Mouse (Mus musculus): ENCODE measurements around the gene Odaph. TPM values are rescaled to one million over a fixed set of nuclear protein-coding genes. Genes with fewer than 3 reads are reported as not detected.
"Not testable (repeated sequence)": the region's sequence is repeated elsewhere in the genome, so short reads cannot be mapped to it uniquely, and the experiment has no call there.

The Odaph gene
- total RNA-seq (2021) = not detected

DNA sequence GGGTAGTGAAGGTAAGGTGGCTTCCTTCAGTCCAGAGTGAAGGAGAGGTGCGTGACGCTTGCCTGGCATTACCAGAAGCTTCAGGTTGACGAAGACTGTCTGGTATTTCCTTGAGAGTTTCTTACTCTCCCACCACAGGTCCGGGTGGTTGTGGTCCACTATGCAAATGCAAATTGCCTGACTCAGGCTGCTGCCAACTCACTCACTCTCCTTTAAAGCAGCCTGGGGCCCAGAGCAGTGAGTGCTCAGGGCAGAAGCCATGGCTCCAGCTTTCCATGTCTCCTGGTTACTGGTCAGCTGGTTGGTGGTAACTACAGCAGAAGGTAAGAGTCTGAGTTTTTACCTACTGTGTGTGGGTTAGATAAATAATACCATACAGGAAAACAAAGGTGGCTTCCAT, at the start of gene Odaph:
Gene Odaph (plus strand): TSS at position 240 of the 400 bp plus-strand sequence.
- DNase-seq = no peak
- intact Hi-C loops (cut with DNase I) = no loop called here

DNA sequence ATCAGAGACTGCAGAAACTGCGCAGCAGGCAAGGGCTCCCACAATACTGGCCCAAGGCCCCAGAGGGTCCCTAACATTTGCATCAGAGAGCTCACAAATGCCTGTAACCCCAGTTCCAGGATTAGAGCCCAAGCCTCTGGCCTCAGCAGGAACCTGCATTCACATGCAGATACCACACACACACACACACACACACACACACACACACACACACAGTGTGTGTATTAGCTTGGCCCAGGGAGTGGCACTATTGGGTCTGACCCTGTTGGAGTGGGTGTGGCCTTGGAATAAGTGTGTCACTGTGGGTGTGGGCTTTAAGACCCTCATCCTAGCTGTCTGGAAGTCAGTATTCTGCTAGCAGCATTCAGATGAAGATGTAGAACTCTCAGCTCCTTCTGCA, 41.7 kb upstream of the Odaph start:
- intact Hi-C loops (cut with DNase I); DNase-seq: not testable (repeated sequence)

DNA sequence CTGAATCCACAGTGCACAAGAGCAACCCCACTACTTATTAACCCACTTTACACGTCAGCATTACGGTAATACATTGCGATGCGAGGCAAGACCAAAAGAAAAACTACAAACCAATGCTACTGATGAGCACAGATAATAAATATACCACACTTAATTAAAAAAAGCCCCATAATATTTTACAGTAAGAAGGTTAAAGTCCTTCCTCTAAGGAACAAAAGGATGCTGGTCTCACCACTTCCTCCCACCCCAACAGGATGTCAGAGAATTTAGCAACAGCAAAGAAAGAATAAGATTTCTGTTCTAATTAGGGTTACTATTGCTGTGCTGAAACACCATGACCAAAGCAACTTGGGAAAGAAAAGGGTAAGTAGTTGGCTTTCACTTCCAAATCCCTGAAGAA, 40.3 kb upstream of the Odaph start:
- intact Hi-C loops (cut with DNase I) = no loop called here
- DNase-seq = no peak

DNA sequence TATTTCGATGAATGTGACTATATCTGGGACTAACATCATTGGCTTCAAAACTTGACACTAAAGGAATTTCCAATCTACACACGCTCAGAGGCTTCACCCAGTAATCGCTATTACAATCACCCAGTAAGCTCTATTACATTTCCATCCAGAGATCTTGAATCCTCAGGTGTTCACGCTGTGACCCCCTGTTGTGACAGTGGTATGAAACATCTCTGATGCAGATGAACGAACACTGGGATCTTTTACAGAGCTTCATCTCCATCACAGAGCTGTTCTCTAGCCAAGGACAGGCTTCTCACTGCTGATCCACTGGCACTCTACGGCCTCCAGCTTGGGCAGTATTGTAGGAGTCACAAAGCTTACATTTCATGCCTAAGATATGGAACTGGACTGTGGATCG, 37.8 kb upstream of the Odaph start:
- intact Hi-C loops (cut with DNase I) = no loop called here
- DNase-seq = no peak

DNA sequence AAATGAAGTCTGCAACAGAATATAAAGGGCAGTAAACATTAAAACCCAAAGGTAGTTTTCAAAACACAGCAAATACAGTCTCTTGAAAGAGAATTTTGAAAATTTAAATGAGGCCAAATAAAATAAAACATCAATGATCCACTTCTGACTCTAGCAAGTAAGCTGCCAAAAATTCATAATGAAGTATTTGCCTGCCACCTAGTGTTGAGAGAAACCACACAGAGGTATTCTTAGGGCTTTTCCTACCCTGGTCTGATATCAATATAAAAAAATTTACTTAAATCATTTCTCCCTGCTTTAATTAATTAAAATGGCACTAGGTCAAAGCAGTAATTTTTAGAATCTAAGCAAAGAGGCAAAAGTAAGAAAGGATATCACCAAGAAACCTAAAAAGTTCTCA, 35.9 kb upstream of the Odaph start:
- no peak for DNase-seq
- intact Hi-C loops (cut with DNase I) = loop anchor here (2.0 kb wide), 2 partner anchors 435 to 487 kb away; partner anchors contain the start of gene Parm1

DNA sequence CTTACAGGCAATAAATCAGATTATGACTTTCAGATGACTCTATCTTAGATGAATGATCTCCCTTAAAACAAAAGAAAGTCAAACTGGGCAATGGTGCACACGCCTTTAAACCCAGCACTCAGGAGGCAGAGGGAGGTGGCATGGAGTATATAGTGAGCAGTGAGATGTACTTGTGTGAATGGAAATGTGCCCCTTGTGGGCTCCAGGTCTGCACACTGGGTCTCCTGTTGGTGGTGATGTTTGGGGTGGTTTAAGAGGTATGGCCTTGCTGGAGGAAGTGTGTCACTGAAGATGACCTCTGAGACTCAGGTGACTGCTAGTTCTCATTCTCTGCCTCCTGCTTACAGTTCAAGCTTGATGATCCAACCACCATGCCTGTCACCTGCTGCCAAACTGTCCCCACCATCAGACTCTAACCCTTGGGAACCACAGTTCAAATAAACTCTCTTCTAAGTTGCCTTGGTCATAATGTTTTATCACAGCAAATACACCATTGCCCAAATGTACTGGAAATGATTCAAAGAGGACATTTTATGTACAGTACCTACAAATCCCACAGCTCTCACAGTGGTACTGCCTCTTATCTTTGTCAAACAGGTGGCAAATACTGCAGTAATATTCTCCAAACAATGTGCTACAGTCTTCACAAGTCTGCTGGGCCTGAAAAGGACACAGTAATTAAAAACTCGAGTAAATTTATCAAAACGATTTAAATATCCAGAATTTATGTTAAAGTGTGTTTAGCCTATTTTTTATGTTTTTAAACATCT, 30.1 kb upstream of the Odaph start:
- DNase-seq = no peak
- intact Hi-C loops (cut with DNase I) = no loop called here

DNA sequence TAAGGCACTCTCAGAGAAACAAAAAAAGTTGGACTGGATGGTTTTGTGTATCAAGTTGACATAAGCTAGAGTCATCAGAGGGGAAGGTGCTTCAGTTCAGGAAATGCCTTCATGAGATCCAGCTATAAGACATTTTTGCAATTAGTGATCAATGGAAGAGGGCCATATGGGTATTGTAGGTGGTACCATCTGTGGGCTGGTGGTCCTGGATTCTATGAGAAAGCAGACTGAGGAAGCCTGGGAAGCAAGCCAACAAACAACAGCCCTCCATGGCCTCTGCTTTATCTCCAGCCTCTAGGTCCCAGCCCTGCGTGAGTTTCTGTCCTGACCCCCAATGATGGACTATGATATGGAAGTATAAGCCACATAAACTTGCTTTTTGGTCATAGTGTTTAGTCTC, 28.2 kb upstream of the Odaph start:
- intact Hi-C loops (cut with DNase I) = no loop called here
- no peak for DNase-seq

DNA sequence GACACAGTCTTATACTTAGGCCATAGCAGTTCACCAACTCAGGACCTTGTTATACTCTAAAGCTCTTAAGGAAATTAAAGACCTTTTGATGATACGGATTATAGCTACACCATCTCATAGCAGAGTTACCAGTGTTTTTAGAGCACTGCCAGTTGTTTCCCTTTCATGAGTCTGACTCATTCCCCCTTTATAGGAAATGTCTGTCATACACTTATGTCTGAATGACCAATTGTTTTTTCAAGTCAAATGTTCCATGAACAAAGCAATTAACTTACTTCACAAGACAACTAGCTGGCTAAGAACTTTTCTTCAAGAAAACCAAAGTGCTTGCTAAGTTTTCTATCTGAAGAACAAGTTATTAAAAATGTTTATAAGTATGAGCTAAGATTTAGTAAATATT, 27.3 kb upstream of the Odaph start:
- no peak for DNase-seq
- intact Hi-C loops (cut with DNase I) = loop anchor here (5.0 to 10.0 kb wide), 4 partner anchors 82 to 1305 kb away; partner anchors contain the start of genes Ccng2, Cdkl2, G3bp2 and Uso1

DNA sequence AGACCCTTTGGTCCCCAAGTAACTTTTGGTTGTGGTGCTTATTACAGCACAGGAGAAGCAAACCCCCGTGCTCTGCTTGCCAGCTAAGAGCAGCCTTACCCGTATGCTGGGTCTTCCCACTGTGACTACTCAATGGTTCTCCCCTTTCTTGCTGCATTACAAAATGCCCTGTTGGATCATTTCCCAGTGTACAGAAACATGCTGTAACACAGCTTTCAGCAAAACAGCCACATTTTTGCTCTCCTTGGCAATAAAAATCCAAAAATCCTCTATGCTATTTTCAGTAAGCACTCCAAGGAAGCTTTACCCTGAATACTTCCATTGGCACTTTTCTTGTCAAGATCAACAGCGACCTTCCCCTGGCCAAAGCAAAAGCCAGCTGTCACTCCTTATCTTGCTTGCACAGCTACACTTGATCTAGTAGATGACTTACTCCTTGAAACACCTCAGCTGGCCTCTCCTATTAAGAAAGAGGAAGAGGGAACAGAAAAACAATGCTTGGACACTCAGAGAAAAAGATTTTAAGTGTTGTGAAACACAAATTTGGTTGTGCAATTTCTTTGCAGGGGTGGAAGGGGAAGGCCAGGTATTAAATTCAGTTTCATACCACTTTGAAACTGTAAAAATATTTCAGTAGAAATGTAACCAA, 26.5 kb upstream of the Odaph start:
- DNase-seq = peak in 1 of 2 experiments; percentile 22
- intact Hi-C loops (cut with DNase I) = loop anchor here (5.0 to 10.0 kb wide), 4 partner anchors 82 to 1304 kb away; partner anchors contain the start of genes Ccng2, Cdkl2, G3bp2 and Uso1

DNA sequence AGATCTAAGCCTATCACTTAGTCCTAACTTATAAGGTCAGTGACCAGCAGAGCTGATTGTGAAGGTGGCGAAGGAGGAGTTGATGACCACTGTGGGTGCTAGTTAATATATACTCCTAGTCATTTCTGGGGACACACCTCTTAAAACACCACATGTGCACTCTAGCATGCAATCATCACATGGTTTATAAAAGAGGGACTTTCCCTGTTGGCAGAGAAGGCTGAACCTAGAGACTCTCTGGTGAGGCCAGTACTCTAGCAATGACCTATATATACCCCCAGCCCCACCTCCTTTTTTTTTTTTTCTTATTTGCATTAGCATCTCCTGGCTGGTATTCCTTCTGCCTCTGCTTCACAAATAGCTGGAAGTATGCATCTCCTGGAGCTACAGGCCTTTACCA, 25.9 kb upstream of the Odaph start:
- DNase-seq = no peak
- intact Hi-C loops (cut with DNase I) = loop anchor here (5.0 to 10.0 kb wide), 4 partner anchors 81 to 1303 kb away; partner anchors contain the start of genes Ccng2, Cdkl2, G3bp2 and Uso1

DNA sequence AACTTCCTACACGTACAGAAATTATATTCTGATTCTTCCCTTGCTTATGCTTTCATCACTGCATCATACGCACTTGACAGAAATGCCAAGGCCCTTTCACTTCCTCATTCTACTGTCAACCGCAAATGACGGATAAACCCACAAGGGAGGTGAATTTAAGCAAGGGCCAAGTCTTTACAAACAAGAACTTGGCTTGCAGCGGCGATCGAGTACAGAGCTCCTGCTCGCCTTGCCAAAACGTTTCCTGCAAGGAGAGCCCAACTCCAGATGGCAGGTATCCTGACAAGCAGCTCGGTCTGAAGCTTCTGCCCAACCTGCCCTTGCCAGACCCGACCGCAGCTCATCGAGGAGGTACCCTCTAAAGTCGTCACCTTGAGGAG, 25.0 kb upstream of the Odaph start:
- no peak for DNase-seq
- intact Hi-C loops (cut with DNase I) = loop anchor here (2.0 to 10.0 kb wide), 5 partner anchors 80 to 1303 kb away; partner anchors contain the start of genes Ccng2, Cdkl2, G3bp2 and Uso1

DNA sequence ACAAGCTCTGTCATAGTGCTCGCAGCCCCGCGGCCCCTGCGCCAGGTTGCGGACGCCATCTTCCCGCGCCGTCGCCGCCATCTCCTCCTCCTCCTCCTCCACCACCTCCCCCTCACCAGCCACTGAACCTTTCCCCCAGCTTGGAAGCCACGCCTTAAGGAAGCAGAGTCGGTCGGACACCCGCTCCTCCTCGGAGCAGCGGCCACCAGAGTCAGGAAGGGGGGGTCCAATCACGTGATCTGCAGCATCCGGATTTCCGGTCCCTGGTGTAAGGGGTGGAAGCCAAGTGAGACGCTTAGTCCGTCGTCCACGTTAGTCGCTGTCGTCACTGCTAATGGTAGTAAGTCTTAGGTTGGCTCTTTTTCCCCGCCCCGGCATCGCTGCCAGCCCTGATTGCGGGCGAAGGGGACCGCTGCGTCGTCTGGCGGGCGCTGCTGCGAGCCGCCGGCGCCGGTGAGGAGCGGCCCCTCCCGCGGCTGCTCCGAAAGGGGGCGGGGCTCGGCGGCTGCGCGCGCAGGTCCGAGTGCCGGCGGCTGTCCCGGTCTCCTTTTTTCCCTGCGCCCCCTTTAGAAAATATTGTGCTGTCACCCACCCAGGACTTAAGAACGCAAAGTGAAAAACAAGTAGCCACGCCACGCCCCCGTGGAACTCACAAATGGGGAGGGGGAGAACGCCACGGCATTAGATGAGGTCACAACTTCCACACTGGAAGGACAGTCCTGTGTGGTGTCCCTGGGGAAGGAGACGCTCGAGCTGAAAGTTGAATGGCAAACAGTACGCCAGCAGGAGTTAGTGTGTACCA, 24.4 kb upstream of the Odaph start, which contains the start of gene Rchy1:
Gene Rchy1 (minus strand): TSS at position 430 of the 802 bp plus-strand sequence.
- DNase-seq = peak; percentile 94 to 95
- intact Hi-C loops (cut with DNase I) = loop anchor here (2.0 to 10.0 kb wide), 5 partner anchors 79 to 1302 kb away; partner anchors contain the start of genes Ccng2, Cdkl2, G3bp2 and Uso1

DNA sequence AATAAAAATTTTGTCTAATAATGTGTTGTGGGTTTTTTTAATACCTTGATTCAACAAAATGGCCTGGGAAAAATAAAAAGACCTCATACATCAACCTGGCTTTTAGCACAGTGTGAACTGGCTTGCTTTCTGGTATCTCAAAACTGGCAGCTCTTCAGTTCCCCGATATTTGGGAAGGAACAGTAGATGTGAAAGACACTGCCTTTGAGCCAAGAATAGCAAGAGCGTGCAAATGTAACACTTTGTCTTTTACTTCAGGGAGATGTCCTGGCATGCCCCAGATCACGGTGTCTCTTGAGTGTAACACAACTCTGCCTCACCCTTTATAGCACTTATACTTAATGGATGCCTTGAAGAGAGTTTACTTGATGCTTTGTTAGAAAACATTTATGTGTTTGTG, 15.2 kb upstream of the Odaph start:
- DNase-seq = no peak

DNA sequence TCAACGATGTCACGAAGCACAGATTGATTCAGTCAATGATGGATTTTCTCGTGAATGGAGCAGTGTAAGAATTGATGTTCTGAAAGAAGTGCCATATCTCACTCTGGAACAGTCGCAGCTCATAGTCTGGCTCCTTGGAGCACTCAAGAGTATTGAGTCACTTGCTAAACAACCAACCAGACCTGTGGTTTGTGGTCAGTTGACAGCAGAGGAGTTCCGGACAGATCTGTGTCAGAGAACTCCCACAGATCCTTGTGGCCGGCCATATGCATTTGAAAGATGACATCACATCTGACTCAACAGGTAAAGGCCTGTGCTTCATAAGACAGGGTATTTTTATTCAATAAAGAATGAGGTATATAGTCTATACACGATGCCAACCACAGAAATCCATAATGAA, 13.3 kb upstream of the Odaph start:
- intact Hi-C loops (cut with DNase I) = no loop called here

More for the DNA sequence above, 15.2 kb upstream of the Odaph start:
- intact Hi-C loops (cut with DNase I) = no loop called here

DNA sequence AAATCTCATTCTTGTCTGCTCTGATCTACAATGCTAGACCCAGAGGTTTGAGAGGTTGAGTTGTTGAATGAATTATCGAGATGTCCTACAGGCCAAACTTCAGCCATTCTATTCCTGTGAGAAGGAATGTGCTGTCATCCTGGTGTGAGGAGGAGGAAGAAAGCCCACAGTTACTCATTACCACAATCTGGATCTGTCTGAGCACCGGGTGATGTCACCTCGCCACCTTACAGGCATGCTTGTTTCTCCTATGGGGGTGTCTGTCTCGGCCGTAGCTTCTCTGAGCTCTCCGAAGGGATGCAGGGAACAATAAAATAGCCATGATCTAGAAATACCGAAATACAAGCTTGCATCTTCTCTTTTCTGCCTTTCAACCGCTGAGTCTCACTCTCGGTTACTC, 11.5 kb upstream of the Odaph start:
- DNase-seq = no peak
- intact Hi-C loops (cut with DNase I) = no loop called here

More for the DNA sequence above, 13.3 kb upstream of the Odaph start:
- no peak for DNase-seq

DNA sequence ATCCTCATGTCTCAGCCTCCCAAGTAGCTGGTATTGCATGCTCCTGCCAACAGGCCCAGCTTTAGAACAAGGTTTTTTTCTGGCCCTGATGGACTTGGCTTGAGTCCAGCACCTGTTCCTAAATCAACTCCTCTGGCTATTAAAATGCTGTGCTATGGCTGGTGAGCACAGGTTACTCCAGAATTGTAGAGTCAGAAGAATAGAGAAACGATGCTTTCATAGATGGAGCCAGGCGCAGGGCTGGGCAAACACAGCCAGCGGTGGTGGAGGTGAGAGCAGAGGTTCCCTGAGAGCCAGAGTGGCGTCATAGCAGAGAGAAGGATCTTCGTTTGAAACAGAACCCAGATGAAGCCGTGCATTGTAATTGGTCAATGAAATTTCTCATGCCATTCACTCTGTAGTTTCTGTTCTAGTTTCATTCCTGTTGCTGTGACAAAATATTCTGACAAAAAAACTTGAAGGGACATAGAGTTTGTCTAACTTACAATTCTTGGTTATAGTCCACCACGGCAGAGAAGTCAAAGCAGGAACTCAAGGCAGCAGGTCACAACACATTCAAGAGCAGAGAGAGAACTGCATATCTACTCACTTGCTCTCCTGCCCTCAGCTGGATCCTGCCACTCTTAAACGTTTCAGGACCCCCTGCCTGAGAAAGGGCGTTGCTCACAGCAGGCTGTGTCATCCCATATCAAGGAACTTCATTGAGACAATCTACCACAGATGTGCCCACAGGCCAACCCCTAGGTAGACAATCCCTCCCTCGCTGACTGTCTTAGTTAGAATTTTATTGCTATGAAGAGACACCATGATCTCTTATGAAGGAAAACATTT, 10.5 kb upstream of the Odaph start:
- intact Hi-C loops (cut with DNase I) = no loop called here
- no peak for DNase-seq

DNA sequence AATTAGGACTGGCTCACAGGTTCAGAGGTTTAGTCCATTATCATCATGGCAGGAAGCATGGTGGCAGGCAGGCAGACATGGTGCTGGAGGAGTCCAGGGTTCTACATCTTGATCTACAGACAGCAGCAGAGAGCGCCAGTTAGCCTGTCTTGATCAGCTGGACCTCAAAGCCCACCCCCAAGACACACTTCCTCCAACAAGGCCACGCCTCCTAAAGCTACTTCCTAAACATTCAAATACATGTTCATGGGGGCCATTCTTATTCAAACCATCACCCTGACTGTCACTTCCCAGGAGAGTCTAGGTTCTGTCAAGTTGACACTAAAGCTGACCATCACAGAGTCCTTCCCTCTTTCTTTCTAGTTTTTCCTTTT, 9.9 kb upstream of the Odaph start:
- no peak for DNase-seq
- intact Hi-C loops (cut with DNase I) = no loop called here

DNA sequence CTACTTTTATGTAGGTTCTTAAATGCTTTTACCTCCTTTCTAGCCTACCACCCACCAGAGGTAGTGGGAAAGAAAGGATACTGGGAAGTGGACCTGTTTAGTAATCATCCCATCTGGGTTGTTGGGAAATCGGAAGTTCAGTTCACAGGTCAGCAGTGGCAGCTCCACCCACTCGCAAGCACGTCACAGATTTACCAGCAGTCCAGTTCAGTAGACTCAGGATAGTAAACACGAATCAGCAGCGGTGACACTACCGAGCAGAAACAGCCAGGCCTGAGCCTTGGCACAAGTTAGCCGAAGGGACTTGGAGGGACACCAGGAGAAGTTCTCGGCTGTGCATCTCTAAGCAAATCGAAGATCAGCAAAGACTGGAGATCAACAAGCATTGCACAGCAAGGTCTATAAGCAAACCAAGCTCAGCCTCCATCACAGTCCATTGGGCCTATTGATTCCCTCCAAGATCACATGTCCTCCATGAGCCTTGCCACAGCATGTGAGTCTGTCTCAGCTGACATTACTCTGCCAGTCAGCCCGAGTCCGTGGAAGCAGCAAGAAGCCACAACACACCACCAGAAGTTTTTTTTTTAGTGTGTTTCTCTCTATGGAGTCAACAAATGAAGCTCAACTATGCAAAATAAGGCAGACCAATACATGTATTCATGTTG, 6.0 kb upstream of the Odaph start:
- intact Hi-C loops (cut with DNase I) = no loop called here

DNA sequence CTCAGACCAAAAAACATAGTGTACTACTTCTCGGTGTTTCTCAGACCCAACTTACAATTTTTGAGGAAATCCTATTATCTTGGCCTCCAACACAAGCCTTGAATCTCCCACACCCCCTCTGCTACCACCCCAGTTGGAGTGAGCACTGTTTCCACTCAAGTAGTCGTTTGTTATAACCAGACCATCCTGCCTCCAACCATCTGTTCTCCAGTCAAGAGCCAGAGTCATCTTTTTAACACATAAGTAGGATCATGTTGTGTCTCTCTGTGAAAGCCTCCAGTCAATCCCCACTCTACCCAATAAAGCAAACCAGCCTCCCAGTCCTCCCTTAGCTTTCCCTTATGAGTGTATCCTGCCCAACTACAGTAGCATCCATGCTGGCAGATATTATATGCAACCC, 3.8 kb upstream of the Odaph start:
- intact Hi-C loops (cut with DNase I) = no loop called here
- DNase-seq = no peak

More for the DNA sequence above, 6.0 kb upstream of the Odaph start:
- no peak for DNase-seq

Data from heart, postnatal 36 days (tissue).